Mouse (Mus musculus) spleen, adult 12 weeks (tissue): ENCODE results near the gene Akp3.

Source experiments
- DNase-seq: peaks from one replicate; pipeline ENCODE4 v3.0.0; 2022; ENCODE audit warnings: low spot score

Akp3 gene

DNA sequence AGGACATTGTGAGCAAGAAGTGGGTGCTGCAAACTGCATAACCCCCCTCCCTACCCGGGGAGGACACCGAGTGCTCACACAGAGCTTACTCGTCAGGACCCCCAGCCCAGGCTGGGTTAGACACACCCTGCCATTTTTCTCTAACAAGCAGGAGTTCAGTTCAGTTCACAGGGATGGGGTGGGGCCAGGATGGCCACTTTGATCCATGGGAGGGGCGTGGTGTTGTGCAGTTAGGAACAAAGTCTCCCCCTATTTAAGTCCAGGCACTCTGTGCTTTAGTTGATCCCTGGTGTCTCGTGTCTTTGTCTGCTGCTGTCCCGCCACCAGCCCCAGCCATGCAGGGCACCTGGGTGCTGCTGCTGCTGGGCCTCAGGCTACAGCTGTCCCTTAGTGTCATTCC, at the start of gene Akp3:
Gene Akp3, plus strand, starts transcription at position 301 of the 400 bp plus-strand sequence.
- DNase-seq = no peak

DNA sequence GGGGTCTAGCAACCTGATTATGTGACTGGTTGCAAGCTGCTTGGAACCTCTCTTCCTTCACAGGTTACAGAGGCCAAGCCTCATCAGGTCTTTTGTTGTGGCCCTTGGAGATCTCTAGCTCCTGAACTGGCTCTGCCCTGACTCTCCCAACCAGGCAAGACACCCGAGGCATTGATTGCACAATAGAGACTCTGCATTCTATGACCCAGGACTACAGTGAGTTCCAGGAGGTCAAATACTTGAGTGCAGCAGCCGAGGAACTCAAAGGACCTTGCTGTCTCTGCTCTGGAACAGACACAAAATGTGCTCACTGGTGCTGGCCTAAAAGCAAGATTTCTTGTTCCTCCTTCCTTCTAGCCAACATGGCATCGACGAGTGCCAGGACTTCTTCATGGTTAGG, 38.6 kb upstream of the Akp3 start:
- no peak for DNase-seq

DNA sequence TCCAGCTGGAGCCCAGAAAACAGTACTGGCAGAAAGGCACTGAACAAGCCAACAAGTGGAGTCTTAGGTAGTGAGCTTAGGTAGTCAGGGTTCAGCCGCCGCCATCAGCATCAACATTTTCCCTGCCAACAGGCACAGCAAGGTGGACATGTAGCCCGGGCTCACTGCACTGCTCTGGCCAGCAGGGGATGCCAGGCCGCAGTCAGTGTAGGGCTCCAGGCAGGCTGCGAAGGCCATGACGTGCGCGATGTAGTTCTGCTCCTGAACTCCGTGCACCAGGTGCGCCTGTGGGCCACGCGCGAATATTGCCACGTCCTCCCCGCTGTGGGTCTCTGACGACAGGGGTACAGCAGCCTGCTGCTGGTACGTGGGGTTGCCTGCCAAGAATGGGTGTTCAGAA, 37.8 kb upstream of the Akp3 start:
- no peak for DNase-seq

DNA sequence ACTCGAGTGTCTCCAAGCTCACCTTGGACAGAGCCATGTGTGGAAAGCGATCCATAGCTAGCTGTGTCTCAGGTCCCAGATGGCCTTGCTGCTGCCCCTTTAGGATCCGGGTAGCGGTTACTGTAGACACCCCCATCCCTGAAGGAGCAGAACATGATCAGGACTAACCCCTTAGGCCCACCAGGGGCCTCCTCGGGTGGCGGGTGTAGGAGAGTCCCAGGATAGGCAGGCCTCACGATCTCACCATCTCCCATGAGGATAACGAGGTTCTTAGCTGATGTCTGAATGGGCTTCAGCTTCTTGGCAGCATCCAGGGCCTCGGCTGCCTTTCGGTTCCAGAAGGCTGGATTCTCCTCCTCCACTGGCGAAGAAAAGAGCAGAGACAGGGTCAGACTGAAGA, 35.5 kb upstream of the Akp3 start:
- DNase-seq = no peak

DNA sequence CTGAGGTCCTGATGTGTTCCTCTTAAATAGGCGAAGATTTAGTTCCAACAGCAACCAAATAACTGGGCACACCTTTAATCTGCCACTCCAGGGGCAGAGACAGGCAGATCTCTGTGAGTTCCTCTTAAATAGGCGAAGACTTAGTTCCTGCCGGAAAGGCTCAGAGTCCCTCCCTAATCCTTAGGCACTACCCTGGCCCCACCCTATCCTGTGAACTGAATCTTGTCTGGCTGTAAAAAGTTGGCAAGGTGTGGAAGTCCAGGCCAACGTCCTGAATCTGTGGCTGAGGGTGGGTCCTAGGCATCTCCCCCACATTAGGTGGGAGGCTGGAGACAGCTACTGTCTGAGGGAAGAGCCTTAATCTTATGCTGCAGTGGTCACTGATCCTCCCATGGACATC, 34.9 kb upstream of the Akp3 start, which contains the start of gene Alppl2:
Gene Alppl2, minus strand, starts transcription at position 101 of the 400 bp plus-strand sequence.
- no peak for DNase-seq

DNA sequence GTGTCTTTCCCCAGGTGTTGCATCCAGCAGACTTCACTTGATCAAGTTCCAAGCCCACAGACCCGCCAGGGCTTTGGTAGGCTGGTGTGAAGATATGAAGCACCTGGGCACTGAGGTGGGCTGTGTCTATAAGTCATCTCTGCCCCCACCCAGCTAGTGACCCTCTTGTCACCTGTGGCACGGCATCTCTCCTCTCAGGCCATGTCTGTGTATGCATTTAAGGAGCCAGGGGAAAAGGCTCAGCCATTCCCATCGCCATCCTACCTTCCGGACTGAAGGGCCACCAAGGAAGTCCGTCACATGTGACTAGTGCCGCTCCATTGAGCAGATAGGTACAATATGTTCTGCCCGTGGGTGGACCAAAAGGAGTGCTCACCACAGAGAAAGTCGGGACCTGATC, 29.1 kb upstream of the Akp3 start:
- DNase-seq = no peak

DNA sequence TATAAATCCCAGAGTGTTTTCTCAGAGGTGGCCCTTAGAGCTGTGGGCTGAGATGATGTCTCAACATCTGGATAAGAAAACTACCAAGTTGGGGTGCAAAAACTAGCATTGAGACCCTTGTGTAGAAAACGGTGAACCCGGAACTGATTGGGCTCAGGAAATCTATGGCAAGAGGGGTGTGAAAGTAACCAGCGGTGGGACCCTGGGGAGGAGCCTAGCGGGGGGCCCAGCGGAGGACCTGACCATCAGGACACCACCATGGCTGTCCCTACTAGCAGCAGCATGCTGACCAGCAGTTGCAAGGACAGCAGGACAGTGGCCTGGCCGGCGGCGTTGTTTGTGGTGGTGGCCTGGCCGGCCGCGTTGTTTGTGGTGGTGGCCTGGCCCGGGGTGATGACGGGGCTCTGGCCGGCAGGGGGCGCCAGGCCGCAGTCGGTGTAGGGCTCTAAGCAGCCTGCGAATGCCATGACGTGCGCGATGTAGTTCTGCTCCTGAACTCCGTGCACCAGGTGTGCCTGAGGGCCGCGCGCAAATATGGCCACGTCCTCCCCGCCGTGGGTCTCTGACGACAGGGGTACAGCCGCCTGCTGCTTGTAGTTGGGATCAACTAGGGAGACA, 26.3 kb upstream of the Akp3 start:
- DNase-seq = peak; percentile 8

DNA sequence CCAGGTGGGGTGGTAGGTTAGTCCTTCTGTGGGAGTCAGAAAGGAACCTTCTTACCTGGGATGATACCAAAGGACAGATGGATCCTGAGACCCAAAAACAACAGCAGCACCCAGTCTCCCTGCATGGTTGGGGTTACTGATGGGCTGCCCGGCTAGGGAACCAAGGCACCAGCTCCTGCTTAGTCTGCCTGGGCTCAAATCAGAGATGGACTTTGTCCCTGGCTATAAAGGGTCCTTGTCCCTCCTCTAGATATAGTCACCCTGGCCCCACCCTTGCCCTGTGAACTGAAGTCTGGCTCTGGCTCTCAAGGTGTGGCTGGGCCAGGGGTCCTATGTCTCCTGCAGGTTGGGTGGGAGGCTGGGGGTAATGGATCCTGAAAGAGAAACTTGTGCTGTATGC, 23.4 kb upstream of the Akp3 start, which contains the start of gene Alpi:
Gene Alpi, minus strand, starts transcription at position 196 of the 400 bp plus-strand sequence.
- DNase-seq = no peak

DNA sequence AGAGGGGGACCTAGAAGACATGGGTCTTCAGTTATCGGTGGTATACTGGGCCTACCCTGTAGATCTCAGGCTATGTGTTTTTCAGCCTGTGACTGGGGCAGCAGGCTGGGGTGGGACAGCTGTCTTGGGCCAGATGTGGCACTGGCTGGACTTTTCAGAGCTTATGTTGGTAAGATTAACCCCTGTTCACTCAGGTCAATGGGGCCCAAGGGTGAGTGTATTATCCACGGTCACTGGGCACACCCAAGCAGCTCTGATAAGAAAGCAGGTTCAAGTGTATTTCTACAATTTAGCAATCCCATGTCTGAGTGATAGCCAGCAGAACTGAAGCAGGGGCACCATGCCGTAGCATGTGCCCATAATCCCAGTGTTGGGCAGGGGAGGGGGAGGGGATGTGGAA, 22.7 kb upstream of the Akp3 start:
- DNase-seq = no peak

DNA sequence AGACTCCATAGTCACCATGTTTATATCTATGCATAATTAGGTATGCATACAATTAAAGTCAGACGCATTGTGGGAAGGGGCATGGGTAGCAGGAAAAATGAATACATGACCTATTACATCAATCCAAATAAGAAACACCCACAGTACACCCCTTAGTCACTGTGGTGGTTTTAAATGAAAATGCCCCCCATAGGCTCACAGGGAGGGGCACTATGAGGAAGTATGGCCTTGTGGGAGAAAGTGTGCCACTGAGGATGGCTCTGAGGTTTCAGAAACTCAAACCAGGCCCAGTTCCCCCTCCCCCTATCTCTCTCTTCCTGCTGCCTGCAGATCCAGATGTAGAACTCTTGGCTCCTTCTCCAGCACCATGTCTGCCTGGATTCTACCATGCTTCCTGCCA, 20.8 kb upstream of the Akp3 start:
- DNase-seq = no peak

DNA sequence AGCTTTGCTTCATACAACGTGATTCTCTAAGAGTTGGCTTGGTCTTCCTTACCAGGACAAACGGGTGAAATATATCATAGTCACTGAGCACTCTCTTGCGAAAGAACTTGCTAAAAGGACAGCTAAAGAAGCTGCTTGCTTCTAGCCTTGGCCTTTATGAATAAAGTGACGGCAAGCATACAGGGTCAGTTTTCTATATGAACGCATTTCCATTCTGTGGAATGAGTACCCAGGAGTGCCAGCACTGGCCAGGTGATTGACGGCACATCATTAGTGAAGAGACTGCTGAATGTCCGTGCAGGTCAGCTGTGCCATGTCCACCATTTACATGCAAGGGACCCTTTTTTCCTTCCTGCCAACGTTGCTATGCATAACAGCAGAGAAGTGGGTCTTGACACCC, 18.2 kb upstream of the Akp3 start:
- no peak for DNase-seq

DNA sequence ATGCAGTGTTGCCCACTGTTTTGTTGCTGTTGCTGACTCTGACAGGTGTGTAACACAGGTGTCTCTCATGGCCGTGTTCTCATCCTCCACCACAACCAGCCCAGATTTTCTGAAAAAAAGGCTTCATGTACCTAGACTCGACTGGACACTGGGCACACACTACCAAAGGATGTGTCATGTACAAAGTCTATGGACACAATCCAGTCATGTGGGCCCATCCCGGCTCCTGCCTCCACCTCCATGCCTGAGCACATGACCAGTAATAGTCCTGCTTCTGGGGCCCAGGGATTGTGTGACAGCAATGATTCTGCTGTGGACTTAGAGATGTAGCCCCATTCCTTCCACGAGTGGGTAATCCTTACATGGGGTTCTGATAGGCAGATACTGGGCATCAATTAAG, 16.2 kb upstream of the Akp3 start:
- DNase-seq = no peak

DNA sequence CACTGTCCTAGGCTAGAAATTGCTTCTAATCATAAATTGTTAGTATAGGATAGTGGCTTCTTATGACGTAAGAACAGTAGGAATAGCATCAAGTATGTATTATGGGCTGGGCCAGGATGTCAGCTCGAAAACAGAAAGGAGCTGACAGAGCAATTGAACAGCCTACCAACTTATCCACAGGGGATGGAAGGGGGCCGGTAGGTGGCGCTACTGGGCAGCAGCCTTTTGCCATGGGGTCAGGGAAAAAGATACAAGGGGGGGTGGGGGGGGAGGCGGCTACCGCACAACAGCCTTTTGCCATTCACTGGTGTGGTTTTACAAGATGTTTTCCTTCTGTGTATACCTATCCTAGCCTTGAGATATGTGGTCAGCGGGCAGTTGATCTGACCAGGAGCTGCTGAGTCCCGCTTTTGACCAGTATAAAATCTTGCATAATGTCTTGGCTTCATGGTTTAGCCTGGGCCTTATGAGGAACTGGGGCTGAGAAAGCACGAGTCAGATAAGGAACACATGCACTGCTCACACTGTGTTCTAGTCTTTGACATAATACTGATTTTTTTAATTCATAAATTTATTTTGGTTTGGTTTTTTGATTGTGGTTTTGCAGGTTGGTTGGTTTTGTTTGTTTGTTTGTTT, 12.9 kb upstream of the Akp3 start:
- DNase-seq = no peak

DNA sequence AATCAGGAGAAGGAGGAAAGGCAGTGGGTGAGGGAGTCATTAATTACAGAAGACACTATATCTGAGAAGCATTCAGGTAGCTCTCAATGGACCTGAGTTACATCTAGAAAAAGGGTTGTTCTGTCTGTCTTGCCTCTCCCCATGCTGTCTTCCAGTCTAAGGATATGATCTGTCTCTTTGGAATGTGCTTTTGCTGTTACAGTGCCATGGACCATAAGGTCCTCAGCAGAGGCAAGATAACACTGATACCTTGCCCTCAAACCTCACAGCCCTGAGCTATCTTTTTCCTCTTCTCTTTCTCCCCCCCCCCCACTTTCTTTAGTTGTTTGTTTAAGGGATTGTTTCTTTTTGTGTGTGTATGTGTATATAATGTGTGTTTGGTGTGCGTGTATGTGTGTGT, 10.0 kb upstream of the Akp3 start:
- no peak for DNase-seq

DNA sequence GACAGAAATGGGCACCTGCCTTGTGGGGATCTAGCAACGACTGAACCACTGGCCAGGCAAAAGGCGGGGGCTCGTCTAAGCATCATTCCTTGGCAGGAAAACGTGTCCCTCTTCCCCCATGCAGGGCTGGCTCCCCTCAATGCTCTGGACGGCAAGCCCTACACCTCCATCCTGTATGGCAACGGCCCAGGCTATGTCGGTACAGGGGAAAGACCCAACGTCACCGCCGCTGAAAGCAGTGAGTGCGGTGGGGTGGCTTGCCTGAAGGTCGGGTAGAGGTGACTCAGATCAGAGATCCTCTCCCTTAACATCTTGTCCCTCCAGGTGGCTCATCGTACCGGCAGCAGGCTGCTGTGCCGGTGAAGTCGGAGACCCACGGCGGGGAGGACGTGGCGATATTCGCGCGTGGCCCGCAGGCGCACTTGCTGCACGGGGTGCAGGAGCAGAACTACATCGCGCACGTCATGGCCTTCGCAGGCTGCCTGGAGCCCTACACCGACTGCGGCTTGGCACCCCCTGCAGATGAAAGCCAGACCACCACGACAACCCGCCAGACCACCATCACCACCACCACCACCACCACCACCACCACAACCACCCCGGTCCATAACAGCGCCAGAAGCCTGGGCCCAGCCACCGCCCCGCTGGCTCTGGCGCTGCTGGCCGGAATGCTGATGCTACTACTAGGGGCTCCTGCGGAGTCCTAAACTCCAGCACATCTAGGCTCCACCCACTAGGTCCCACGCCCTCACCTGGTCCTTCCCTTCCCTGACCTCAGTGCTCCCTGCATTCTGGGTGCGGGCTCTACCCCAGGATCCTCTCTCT, 2.6 kb downstream of the Akp3 start:
- DNase-seq = no peak

DNA sequence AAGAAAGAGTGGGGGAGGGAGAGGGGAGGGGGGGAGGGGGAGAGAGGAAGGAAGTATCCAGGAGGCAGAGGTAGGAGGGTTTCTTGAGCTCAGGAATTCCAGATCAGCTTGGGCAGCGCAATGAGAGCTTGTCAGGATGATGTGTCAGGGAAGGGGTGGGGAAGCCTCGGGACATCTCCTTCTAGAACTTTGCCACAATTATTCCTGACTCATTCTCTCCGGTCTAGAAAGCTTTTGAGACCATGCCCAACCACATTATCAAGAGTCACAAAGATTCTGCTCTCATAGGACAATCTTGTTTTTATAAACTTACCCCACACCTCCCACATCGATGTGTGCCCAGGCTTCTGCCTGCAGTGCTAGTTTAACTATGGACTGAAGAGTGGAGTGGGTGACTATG, 7.0 kb downstream of the Akp3 start:
- no peak for DNase-seq

DNA sequence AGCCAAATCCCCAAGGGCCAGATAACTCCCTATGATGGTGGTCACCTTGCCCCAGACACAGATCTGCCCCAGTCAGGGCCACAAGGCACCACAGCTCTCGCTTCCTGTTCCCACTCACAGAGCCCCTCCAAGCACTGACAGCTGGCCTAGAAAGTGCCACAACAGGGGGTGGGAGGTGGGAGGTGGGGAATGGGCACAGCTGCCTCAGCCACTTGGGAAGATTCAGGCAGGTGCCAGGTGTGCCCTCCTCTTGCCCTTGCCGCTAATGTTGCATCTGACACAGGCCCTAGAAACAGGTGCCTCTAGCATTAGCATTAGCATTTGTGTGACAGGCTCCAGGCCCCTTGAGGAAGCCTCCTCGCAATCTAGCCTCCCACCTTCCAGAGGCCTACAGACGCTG, 16.8 kb downstream of the Akp3 start:
- DNase-seq = no peak

DNA sequence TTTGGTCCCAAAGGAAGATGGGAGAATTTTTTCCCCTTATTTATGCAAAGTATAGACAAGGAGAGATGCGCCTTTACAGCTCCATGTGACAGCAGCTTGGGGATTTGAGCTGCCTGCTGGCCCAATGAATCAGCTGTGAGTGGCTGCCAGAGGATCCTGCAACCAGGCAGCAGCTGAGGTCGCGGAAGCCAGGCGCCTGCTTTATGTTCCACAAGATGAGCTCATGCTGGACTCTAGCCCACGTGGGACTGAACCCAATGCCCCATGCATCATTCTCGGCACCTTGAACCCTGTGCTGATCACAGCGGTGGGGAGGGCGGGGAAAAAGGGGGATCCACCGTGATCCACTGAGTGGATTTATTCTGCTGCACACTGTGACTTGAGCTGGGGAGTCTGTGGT, 17.7 kb downstream of the Akp3 start:
- DNase-seq = no peak

DNA sequence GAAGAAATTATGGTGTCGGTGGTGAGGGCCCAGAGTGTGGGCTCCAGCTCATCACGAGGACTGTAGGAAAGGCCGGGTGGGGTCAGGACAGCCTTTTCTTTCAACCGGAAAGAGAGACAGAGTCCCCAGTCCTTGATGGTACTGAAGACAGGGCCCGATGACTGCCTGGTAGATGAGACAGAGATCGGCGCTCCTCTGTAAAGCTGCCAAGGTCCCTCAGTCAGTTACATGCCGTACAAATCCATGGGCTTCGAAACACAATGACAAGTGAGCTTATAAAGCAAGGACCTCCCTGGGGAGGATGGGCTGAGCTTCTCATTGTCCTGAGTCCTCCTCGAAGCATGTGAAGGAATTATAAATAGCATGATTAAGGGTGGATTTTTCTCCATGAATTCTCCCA, 18.4 kb downstream of the Akp3 start:
- no peak for DNase-seq

DNA sequence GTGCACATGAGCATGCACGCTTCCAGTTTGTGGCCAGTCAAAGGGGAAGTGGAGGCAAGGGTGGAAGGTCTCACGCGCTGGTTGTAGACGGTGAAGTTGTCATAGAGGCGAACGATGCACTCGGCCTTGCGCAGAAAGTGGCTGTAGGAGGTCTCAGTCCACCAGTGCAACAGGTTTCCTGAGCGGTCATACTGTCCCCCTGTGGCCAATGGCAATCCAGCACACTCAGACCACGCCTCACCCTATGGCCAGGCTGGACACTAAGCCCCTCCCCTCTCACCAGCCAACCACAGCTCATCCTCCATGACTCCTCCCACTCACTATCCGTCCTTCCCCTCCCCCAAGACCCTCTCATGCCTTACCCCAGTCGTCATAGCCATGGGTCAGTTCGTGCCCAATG, 24.6 kb downstream of the Akp3 start:
- DNase-seq = no peak

DNA sequence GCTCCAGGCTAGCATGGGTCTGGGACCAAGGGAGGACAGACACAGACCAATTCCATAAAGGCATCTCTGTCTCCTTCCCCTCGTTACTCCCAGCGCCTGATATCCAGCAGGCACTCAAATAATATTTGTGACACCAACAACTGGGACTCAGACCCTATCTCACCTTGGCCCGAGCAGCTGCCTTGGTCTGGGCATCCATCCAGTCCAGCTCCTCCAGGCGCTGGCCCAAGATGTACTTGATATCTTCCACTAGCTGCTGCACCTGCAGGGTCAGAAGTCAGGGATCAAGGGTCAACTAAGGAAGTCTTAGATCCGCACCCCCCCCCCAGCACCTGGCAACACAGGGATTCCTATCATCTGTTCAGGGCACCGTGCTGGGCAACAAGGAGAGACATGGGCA, 26.5 kb downstream of the Akp3 start:
- no peak for DNase-seq

DNA sequence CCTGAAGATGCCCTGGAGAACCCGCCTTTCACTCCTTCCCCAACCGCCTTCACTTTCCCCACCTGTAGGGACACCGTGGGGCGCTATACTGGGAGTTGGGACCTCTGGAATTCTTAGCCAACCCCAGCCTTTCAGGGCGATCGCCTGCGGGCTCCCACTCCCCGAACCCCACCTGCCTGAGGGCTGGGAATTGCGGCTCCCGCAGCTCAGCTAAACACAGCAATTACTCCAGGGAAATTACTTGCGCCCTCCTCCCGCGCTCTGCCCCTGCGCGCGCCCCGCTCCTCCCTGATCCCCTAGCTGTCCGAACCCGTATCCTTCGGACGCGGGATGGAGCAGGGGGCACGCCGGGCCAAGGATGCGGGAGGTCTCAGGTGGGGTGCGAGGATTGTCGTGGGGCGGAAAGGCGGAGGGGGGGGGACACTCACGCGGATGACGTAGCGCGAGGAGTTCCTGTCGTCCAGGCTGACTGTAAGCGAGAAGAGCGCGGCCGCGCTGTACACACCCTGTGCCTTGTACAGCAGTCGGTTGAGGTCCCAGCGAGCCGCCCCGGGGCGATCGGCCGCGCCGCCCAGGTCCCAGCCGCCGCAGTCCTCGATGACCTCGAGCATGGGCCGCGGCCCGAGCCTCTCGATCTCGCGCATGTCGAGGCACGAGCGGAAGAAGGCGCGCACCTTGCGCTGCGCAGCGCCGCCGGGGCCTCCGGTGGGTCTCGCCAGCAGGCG, 29.2 kb downstream of the Akp3 start:
- no peak for DNase-seq
